Mouse (Mus musculus): ENCODE measurements around the gene Ambra1. TPM values are rescaled to one million over a fixed set of nuclear protein-coding genes. Genes with fewer than 3 reads are reported as not detected.

The Ambra1 gene
- polyA plus RNA-seq, 1 experiment from 2014 or later, result 8.7 TPM

DNA sequence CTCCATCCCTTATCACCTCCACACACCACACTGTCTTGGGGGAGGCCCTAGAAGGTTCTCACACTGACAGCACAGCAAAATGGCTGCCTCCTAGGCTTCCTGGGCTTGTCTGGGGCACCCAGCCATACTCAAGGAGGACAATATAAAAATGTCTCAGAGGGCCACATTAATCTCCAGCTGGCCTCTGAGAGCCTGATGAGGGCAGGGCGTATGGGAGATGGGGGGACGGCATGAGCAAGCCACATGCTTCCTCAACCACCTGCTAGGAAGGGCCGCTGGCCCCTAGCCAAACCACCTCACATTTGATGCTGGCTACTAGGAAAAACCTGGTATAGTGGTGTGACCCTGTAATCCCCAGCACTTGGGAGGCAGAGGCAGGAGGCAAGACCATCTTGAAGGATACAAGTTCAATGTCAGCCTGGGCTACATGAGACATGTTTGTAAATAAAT lies 218.9 kb downstream of the Ambra1 start:
- Histone ChIP-seq H3K4me3 (peak overlapping the region; percentile 63), H3K36me3 (peaks cover 24% of the 10 kb centered on the region), H3K9me3 (replicated peaks) (no peaks in the 10 kb centered on the region), H3K27me3 (replicated peaks) (no peaks in the 10 kb centered on the region), H3K4me2 (peak overlapping the region; percentile 85), H3K4me1 (peaks cover 98% of the 10 kb centered on the region), H3K9ac (peak overlapping the region; percentile 88), H3K27ac (peak overlapping the region; percentile 94)
- 22% methylated on average over 3 of the region's 3 CpGs for WGBS (ENCODE audit: insufficient replicate concordance)
- peak; percentile 42; the same call in 1 of the 2 replicates for ATAC-seq

GRCm38 (mm10) chr2:91949411-91950274 lies 219.7 kb downstream of the Ambra1 start:
- H3K4me1 ChIP-seq, result peaks cover 98% of the 10 kb centered on the region
- H3K9ac ChIP-seq, result peak overlapping the region; percentile 88
- H3K4me2 ChIP-seq, result peak overlapping the region; percentile 85
- no peaks in the 10 kb centered on the region for H3K27me3 ChIP-seq (replicated peaks)
- H3K9me3 ChIP-seq (replicated peaks), result no peaks in the 10 kb centered on the region
- H3K4me3 ChIP-seq, result peak overlapping the region; percentile 63
- ATAC-seq, result peak; percentile 83
- H3K27ac ChIP-seq, result peak overlapping the region; percentile 94
- peaks cover 20% of the 10 kb centered on the region for H3K36me3 ChIP-seq
- WGBS (ENCODE audit: insufficient replicate concordance), result 14% methylated on average over 17 of the region's 17 CpGs

GRCm38 (mm10) chr2:91950275-91951085 lies 220.5 kb downstream of the Ambra1 start:
- 7% methylated on average over 15 of the region's 15 CpGs for WGBS (ENCODE audit: insufficient replicate concordance)
- Histone ChIP-seq H3K4me2 (peak overlapping the region; percentile 85), H3K9ac (peak overlapping the region; percentile 88), H3K4me1 (peaks cover 98% of the 10 kb centered on the region), H3K27ac (peak overlapping the region; percentile 94), H3K4me3 (peak overlapping the region; percentile 63), H3K9me3 (replicated peaks) (no peaks in the 10 kb centered on the region), H3K36me3 (peaks cover 12% of the 10 kb centered on the region), H3K27me3 (replicated peaks) (no peaks in the 10 kb centered on the region)
- ATAC-seq, result peak; percentile 75

GRCm38 (mm10) chr2:91953825-91954224 lies 223.9 kb downstream of the Ambra1 start:
- H3K9me3 ChIP-seq (replicated peaks), result no peaks in the 10 kb centered on the region
- H3K27me3 ChIP-seq (replicated peaks), result no peaks in the 10 kb centered on the region
- peak overlapping the region; percentile 61 for H3K27ac ChIP-seq
- H3K9ac ChIP-seq, result peak overlapping the region; percentile 4; the same call in 1 of the 2 replicates
- peaks cover 98% of the 10 kb centered on the region for H3K4me1 ChIP-seq
- no peak overlapping the region for H3K4me2 ChIP-seq
- WGBS (ENCODE audit: insufficient replicate concordance), result 42% methylated on average over 5 of the region's 5 CpGs
- H3K36me3 ChIP-seq, result peaks cover 3% of the 10 kb centered on the region; the same call in 1 of the 2 replicates
- no peak for ATAC-seq
- H3K4me3 ChIP-seq, result no peak overlapping the region

GRCm38 (mm10) chr2:91955121-91955591 lies 225.2 kb downstream of the Ambra1 start:
- no peak overlapping the region for H3K9ac ChIP-seq
- H3K27me3 ChIP-seq (replicated peaks), result no peaks in the 10 kb centered on the region
- peaks cover 98% of the 10 kb centered on the region for H3K4me1 ChIP-seq
- WGBS (ENCODE audit: insufficient replicate concordance), result 90% methylated on average over 4 of the region's 4 CpGs
- H3K27ac ChIP-seq, result peak overlapping the region; percentile 57
- no peak for ATAC-seq
- no peaks in the 10 kb centered on the region for H3K9me3 ChIP-seq (replicated peaks)
- H3K36me3 ChIP-seq, result peaks cover 16% of the 10 kb centered on the region
- no peak overlapping the region for H3K4me2 ChIP-seq
- H3K4me3 ChIP-seq, result no peak overlapping the region

GRCm38 (mm10) chr2:91955875-91956274 lies 225.9 kb downstream of the Ambra1 start:
- no peak overlapping the region for H3K4me3 ChIP-seq
- peak overlapping the region; percentile 43; the same call in 1 of the 2 replicates for H3K9ac ChIP-seq
- H3K4me2 ChIP-seq, result no peak overlapping the region
- peak overlapping the region; percentile 57 for H3K27ac ChIP-seq
- ATAC-seq, result no peak
- peaks cover 22% of the 10 kb centered on the region for H3K36me3 ChIP-seq
- H3K27me3 ChIP-seq (replicated peaks), result no peaks in the 10 kb centered on the region
- 73% methylated on average over 6 of the region's 6 CpGs for WGBS (ENCODE audit: insufficient replicate concordance)
- no peaks in the 10 kb centered on the region for H3K9me3 ChIP-seq (replicated peaks)
- peaks cover 98% of the 10 kb centered on the region for H3K4me1 ChIP-seq

DNA sequence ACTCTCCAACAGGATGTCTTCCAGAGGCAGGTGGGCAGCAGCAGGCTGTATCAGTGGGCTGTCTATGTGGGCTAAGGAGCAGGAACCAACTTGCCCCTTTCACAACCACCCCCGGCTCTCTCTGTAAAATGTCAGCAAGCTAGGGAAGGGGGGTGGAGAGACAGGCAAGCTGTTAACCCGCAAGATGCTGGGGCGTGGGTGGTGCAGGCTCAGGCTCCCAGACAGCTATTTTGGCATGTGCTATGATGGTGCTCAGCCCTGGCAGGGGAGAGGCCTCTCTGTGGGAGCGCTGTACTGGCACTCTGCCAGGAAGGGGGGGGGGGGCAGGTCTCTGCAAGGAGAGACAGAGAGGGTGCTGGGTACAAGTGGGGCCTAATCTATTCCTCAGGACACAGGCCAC lies 227.2 kb downstream of the Ambra1 start:
- Histone ChIP-seq H3K9me3 (replicated peaks) (no peaks in the 10 kb centered on the region), H3K27ac (peak overlapping the region; percentile 77), H3K27me3 (replicated peaks) (no peaks in the 10 kb centered on the region), H3K4me1 (peaks cover 98% of the 10 kb centered on the region), H3K36me3 (peaks cover 22% of the 10 kb centered on the region), H3K4me2 (peak overlapping the region; percentile 51), H3K9ac (peak overlapping the region; percentile 35), H3K4me3 (no peak overlapping the region)
- ATAC-seq, result peak; percentile 50
- WGBS (ENCODE audit: insufficient replicate concordance), result 20% methylated on average over 4 of the region's 4 CpGs

GRCm38 (mm10) chr2:91958049-91958448 lies 228.1 kb downstream of the Ambra1 start:
- Histone ChIP-seq H3K4me1 (peaks cover 100% of the 10 kb centered on the region), H3K4me2 (peak overlapping the region; percentile 51; the same call in 1 of the 2 replicates), H3K27me3 (replicated peaks) (no peaks in the 10 kb centered on the region), H3K36me3 (peaks cover 22% of the 10 kb centered on the region), H3K27ac (no peak overlapping the region), H3K9ac (peak overlapping the region; percentile 8; the same call in 1 of the 2 replicates), H3K9me3 (replicated peaks) (no peaks in the 10 kb centered on the region), H3K4me3 (no peak overlapping the region)
- no peak for ATAC-seq
- 82% methylated on average over 8 of the region's 8 CpGs for WGBS (ENCODE audit: insufficient replicate concordance)

GRCm38 (mm10) chr2:91958701-91959457 lies 228.9 kb downstream of the Ambra1 start:
- H3K27ac ChIP-seq, result peak overlapping the region; percentile 37
- 42% methylated on average over 10 of the region's 10 CpGs for WGBS (ENCODE audit: insufficient replicate concordance)
- no peak for ATAC-seq
- H3K4me3 ChIP-seq, result no peak overlapping the region
- no peaks in the 10 kb centered on the region for H3K9me3 ChIP-seq (replicated peaks)
- H3K4me2 ChIP-seq, result peak overlapping the region; percentile 28; the same call in 1 of the 2 replicates
- H3K27me3 ChIP-seq (replicated peaks), result no peaks in the 10 kb centered on the region
- H3K9ac ChIP-seq, result peak overlapping the region; percentile 37
- H3K36me3 ChIP-seq, result peaks cover 22% of the 10 kb centered on the region
- H3K4me1 ChIP-seq, result peaks cover 94% of the 10 kb centered on the region

DNA sequence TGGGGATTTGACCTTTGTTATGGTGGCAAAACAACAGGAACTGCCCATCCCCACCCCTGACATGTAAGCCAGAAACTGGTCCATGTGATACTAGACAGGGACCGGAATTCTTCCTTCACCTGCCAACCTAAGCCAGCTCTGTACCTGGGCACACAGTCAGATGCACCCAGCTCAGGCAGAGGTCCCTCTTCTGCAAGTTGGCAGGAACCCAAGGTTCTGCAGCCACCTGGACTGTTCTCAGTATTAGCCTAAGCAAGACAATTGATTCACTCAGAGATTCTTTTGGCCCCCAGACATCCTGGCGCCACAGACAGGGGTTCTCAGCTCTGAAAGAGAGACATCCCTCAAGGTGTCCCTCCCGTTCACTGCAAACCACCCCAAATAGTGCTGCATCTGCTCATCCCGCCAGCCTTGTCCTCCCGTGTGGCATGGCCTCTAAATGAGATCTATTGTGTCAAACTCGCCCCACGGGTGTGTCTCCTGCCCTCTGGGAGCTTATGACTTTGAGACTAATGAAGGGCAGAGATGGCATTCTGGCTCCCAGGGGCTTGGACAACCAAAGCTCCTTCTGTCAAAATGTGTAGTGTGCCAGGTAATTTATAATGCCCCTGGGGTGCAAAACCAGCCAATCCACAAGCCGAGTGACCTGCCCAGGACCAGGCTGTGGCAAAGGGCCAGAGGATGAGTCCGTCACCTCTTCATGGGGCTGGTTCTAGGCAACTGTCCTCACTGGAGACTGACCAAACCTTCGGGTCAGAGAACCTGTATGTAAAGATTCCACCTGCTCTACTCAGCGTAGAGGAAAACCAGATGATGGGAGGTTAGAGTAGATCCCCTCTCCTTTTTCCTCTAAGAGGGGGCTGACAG lies 229.8 kb downstream of the Ambra1 start:
- Histone ChIP-seq H3K4me3 (no peak overlapping the region), H3K4me1 (peaks cover 93% of the 10 kb centered on the region), H3K27me3 (replicated peaks) (peaks cover 3% of the 10 kb centered on the region; the same call in 1 of the 2 replicates), H3K27ac (peak overlapping the region; percentile 37), H3K4me2 (no peak overlapping the region), H3K9me3 (replicated peaks) (no peaks in the 10 kb centered on the region), H3K36me3 (peaks cover 22% of the 10 kb centered on the region), H3K9ac (peak overlapping the region; percentile 37; the same call in 1 of the 2 replicates)
- no peak for ATAC-seq
- WGBS (ENCODE audit: insufficient replicate concordance), result 78% methylated on average over 11 of the region's 11 CpGs

Data from liver, embryonic 12.5 days (tissue).